Mouse (Mus musculus): Measurements from ENCODE around the gene Ddx27. TPM values are rescaled to one million over a fixed set of nuclear protein-coding genes. Genes with fewer than 3 reads are reported as not detected.

The Ddx27 gene
- total and polyA plus RNA-seq, 3 experiments: 29.2 to 41.5 (median 31.1) TPM

Other genes with a start within 250 kb of the Ddx27 start
- gene Trp53rkb, start 222.7 kb upstream of the Ddx27 start, total RNA-seq (2021): 1 to 10 TPM; 3.6 to 3.9 TPM
- 2.7 and 4.5 TPM in 2 replicates for gene Trp53rkb, start 222.7 kb upstream of the Ddx27 start, polyA plus RNA-seq (2012; rRNA removed)
- gene Arfgef2, start 209.6 kb upstream of the Ddx27 start, total RNA-seq (2021): 10 to 100 TPM; 64.3 to 80.6 TPM
- 16.8 and 21.8 TPM in 2 replicates for gene Arfgef2, start 209.6 kb upstream of the Ddx27 start, polyA plus RNA-seq (2012; rRNA removed)
- 10 to 100 TPM; 56.4 to 77.0 TPM for gene Cse1l, start 109.2 kb upstream of the Ddx27 start, total RNA-seq (2021)
- 8.9 and 12.6 TPM in 2 replicates for gene Cse1l, start 109.2 kb upstream of the Ddx27 start, polyA plus RNA-seq (2012; rRNA removed)
- 10 to 100 TPM; 61.5 to 91.7 TPM for gene Stau1, start 18.9 kb upstream of the Ddx27 start, total RNA-seq (2021)
- gene Stau1, start 18.9 kb upstream of the Ddx27 start, polyA plus RNA-seq (2012; rRNA removed): 38.8 and 52.7 TPM in 2 replicates
- gene Znfx1, start 47.8 kb downstream of the Ddx27 start, total RNA-seq (2021): 10 to 100 TPM; 50.2 to 53.6 TPM
- 29.5 and 31.9 TPM in 2 replicates for gene Znfx1, start 47.8 kb downstream of the Ddx27 start, polyA plus RNA-seq (2012; rRNA removed)
- gene Kcnb1, start 175.0 kb downstream of the Ddx27 start, total RNA-seq (2021): 10 to 100 TPM; 14.8 to 21.7 TPM
- 7.7 and 9.4 TPM in 2 replicates for gene Kcnb1, start 175.0 kb downstream of the Ddx27 start, polyA plus RNA-seq (2012; rRNA removed)
- gene Ptgis, start 225.4 kb downstream of the Ddx27 start, total RNA-seq (2021): 10 to 100 TPM; 17.3 to 37.2 TPM
- 65.3 and 74.3 TPM in 2 replicates for gene Ptgis, start 225.4 kb downstream of the Ddx27 start, polyA plus RNA-seq (2012; rRNA removed)